Mouse (Mus musculus): ENCODE measurements at regions not wholly inside any gene's neighbourhood (a gene's known extent, or its start where the extent isn't known, plus 50 kb on each side); places are given as distances from the start of the nearest gene placed in this dataset.

GRCm38 (mm10) chr13:59220156-59220555 lies 364.9 kb downstream of the Agtpbp1 start:
- TF ChIP-seq CTCF (IDR thresholded peaks at IDR 0.05; ENCODE audit: low read depth) = peak; percentile 72
- no peak for TF ChIP-seq EP300 (optimal IDR thresholded peaks at IDR 0.05)

All from stomach, postnatal 0 days (tissue).